Mouse (Mus musculus) left cerebral cortex, adult 11 months (tissue): ENCODE measurements around the gene Agpat4.

ENCODE experiments used
- DNase-seq: peaks from one replicate; pipeline ENCODE4 v3.0.0; 2022; ENCODE audit warnings: low spot score

Agpat4 gene

GRCm38 (mm10) chr17:12123168-12123567 is 4.7 kb downstream of the Agpat4 start:
- DNase-seq = no peak

GRCm38 (mm10) chr17:12127056-12127455 is 8.6 kb downstream of the Agpat4 start:
- no peak for DNase-seq

GRCm38 (mm10) chr17:12128976-12129375 is 10.5 kb downstream of the Agpat4 start:
- no peak for DNase-seq

DNA sequence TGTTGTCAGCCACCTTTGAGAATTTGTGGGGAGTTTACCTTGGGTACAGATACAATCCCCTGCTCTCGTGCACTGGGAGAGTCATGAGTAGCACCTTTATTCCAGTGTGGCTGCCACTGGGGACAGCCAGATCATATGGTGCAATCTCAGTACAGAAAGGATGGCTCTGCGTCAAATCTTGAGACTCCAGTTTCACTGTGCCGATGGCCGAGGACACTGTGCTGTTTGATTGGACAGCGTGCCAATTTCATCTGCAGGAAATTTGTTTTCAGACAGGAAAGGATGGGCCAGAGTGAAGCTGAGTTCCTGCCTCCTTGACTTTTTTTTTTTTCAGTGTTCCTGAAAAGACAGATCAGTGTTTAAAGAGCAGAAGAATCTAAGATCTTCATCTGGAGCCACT is 12.7 kb downstream of the Agpat4 start:
- DNase-seq = no peak

GRCm38 (mm10) chr17:12131581-12131980 is 13.1 kb downstream of the Agpat4 start:
- DNase-seq = no peak

DNA sequence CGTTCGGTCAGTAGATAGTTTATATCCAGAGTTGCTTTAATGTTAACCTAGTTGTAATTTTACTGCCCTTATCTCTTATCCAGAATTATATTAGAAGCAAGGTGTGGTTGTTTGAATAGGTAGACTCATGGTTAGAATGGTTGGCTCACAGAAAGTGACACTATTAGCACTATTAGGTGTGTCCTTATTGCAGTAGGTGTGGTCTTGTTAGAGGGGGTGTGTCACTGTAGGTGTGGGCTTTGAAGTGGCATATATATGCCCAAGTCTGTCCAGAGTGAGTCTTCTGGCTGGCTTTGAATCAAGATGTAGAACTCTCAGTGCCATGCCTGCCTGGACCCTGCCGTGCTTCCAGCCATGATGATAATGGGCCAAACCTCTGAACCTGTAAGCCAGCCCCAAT is 14.4 kb downstream of the Agpat4 start:
- no peak for DNase-seq

GRCm38 (mm10) chr17:12133985-12134384 is 15.5 kb downstream of the Agpat4 start:
- no peak for DNase-seq

DNA sequence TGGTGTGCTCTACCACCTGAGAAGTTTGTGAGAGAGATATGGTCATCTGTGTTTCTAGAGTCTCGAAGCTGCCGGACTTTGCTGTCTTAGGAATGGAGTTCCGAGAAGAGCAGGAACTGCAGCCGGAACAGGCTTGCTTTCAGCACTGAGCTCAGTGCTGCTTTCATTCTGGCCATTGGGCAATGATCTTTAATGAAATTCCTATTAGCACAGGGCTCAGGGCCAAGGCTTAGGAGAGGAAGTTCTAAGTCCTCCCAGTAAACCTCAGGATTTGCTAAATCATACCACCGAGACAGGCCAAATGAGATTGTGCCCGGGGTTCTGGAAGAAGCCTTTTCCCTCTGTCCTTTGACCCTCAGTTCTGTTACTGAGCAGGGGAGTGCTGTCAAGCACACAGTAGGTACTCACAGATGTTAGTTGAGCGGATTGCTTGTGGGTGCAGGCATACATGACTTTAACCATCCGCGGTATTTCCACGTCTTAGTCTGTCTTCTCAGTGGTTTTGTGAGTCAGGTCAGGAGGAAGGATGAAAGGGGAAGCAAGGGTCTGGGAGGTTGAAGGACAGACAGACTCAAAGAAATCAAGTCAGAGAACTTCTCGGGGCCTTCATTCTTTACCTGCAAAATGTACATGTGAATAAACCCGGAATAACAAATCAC is 16.6 kb downstream of the Agpat4 start:
- DNase-seq = no peak

- no peak for DNase-seq
Measured at GRCm38 (mm10) chr17:12138355-12138754, 19.9 kb downstream of the Agpat4 start.

GRCm38 (mm10) chr17:12143948-12144364 is 25.5 kb downstream of the Agpat4 start:
- DNase-seq = no peak

- no peak for DNase-seq
Measured at GRCm38 (mm10) chr17:12146132-12146681, 27.7 kb downstream of the Agpat4 start.

GRCm38 (mm10) chr17:12147830-12148229 is 29.3 kb downstream of the Agpat4 start:
- no peak for DNase-seq

GRCm38 (mm10) chr17:12149232-12149861 is 30.8 kb downstream of the Agpat4 start:
- DNase-seq = no peak

DNA sequence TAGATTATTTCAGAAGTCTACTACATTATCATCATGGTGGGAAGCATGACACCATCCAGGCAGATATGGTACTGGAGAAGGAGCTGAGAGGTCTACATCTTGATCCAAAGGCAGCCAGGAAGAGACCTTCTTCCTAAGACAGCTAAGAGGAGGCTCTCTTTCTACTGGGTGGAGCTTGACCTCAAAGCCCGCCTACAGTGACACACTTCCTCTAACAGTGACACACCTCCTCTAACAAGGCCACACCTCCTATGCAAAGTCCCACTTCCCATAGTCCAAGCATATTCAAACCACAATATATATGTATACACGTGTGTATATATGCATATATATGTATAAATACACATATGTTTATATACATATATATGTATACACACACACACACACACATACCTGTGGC is 32.5 kb downstream of the Agpat4 start:
- no peak for DNase-seq

- no peak for DNase-seq
Measured at GRCm38 (mm10) chr17:12154260-12154659, 35.8 kb downstream of the Agpat4 start.

DNA sequence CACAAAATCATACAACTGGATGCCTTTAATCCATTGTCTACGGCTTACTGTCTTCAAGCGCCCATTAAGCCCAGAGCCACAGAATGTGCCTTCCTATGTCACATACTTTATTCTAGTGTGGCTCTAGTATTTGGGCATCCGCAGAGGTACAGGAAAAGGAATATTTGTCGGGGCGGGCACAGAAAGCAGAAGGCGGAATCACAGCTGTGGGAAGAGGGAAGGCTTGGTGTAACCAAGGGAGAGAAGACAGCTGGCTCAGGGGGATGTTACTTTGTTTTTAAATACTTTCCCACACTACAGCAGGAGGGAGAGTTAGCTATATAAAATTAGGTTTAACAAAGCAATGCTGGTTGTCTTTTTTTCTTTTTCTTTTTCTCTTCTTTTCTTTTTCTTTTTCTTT is 36.7 kb downstream of the Agpat4 start:
- DNase-seq = no peak

GRCm38 (mm10) chr17:12155872-12156271 is 37.4 kb downstream of the Agpat4 start:
- no peak for DNase-seq

DNA sequence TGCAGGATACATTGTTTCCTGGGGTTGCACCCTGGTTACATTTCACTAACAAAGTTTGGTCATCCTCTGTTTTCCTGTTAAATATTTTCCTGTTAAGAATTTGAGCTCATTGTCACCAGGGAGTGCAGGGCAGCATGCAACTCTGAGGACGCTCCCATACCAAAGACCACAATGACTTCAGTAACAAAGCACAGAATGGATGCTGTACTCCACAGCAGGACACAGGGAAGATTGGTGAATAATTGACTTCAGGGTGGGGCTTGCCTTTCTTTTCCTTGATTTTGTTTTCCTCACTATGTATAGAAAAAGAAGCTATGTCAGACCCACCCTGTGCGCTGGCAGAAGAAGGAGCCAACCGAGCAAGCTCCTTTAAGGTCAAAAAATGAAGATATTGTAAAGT is 38.2 kb downstream of the Agpat4 start:
- no peak for DNase-seq

- DNase-seq = no peak
Measured at GRCm38 (mm10) chr17:12157203-12157602, 38.7 kb downstream of the Agpat4 start.

DNA sequence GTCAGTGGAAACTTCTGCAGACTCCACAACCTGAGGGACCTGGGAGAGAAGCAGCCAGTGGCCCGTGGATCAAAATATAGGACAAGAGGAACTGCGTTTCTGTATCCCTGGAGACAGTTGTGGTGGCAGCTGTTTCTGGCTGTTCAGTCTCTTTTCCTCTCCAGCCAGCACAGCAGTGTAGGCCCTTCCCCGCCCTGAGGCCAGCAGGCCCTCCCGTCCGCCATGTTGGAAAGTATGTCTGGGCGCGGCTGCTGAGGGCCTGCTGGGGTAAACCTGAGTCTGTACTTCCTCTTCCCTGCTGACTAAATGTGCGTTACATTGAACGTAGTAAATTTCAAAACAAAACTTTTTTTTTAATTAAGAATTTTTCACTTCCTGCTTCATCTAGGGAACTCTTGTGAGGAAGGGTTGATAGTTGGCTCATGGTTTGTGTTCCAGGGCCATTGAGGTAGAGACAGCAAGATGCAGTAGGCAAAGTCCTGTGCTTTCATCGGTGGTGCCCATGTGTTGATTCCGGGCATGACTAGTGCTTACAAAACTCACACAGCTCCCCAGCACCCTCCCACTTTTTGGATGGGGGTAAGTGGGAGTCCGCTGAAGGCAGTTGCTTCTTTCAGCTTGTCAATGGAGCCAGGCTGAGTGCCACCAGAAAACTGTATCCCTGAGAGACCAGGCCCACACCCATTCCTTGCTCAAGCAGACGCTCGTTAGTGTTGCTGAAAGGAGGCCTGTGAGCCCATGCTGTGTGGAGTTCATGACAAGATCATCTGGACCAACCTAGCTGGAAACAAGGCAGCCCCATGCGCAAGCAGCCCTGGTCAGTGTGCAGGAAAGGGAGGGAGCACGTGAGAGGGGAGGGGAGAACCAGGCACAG is 40.9 kb downstream of the Agpat4 start:
- DNase-seq = no peak

- DNase-seq = no peak
Measured at GRCm38 (mm10) chr17:12160061-12160421, 41.5 kb downstream of the Agpat4 start.

- no peak for DNase-seq
Measured at GRCm38 (mm10) chr17:12160540-12160939, 42.0 kb downstream of the Agpat4 start.
